Mouse (Mus musculus) heart, embryonic 15.5 days (tissue): ENCODE measurements around the gene Ttc21a. TPM values are rescaled to one million over a fixed set of nuclear protein-coding genes. Genes with fewer than 3 reads are reported as not detected.

ENCODE experiments used
- ATAC-seq: fragments of 200-750 bp; cut with Nextera tagmentation; replicated peaks from 2 replicates; pipeline ENCODE4 v1.8.0; 2017; ENCODE audit warnings: low read depth, moderate TSS enrichment; ENCODE audit not compliant: insufficient number of reproducible peaks, insufficient read depth, low FRiP score
- H3K27ac ChIP-seq: fragments of 300-500 bp; sonication (generic); 2 replicates; pipeline ENCODE4 v1.5.1; 2015; ENCODE audit warnings: mild to moderate bottlenecking, inconsistent platforms
- H3K27me3 ChIP-seq: fragments of 300-500 bp; sonication (generic); 2 replicates; pipeline ENCODE4 v1.6.1; 2015; ENCODE audit warnings: inconsistent platforms
- H3K36me3 ChIP-seq: fragments of 300-500 bp; sonication (generic); 2 replicates; pipeline ENCODE4 v1.6.1; 2015; ENCODE audit warnings: mild to moderate bottlenecking, inconsistent platforms
- H3K4me1 ChIP-seq: fragments of 300-500 bp; sonication (generic); replicated peaks from 2 replicates; pipeline ENCODE4 v1.6.1; 2015; ENCODE audit warnings: inconsistent platforms
- H3K4me2 ChIP-seq: fragments of 300-500 bp; sonication (generic); 2 replicates; pipeline ENCODE4 v1.6.1; 2015; ENCODE audit warnings: inconsistent platforms, mild to moderate bottlenecking, moderate library complexity
- H3K4me3 ChIP-seq: fragments of 300-500 bp; sonication (generic); 2 replicates; pipeline ENCODE4 v1.5.1; 2015; ENCODE audit warnings: mild to moderate bottlenecking, inconsistent platforms
- H3K9ac ChIP-seq: fragments of 300-500 bp; sonication (generic); 2 replicates; pipeline ENCODE4 v1.6.1; 2015; ENCODE audit warnings: mild to moderate bottlenecking, inconsistent platforms
- H3K9me3 ChIP-seq: fragments of 300-500 bp; sonication (generic); replicated peaks from 2 replicates; pipeline ENCODE4 v1.6.1; 2016; ENCODE audit warnings: inconsistent platforms
- WGBS: fragments of 180-500 bp; shearing (Covaris S2); methylation state at CpG from one replicate; pipeline ENCODE4 v1.1.7; 2015; ENCODE audit warnings: mixed read lengths; 5-methylcytosine and 5-hydroxymethylcytosine counted together
- polyA plus RNA-seq: library from polyadenylated mRNA; unstranded; fragments of >200 nt; fragmentation: Nextera tagmentation; extraction: Ambion mirVana; gene quantifications from 2 replicates; pipeline ENCODE4 v1.2.1, GENCODE M21; 2015

The Ttc21a gene
- polyA plus RNA-seq, 1 experiment from 2014 or later = 0.08 TPM

DNA sequence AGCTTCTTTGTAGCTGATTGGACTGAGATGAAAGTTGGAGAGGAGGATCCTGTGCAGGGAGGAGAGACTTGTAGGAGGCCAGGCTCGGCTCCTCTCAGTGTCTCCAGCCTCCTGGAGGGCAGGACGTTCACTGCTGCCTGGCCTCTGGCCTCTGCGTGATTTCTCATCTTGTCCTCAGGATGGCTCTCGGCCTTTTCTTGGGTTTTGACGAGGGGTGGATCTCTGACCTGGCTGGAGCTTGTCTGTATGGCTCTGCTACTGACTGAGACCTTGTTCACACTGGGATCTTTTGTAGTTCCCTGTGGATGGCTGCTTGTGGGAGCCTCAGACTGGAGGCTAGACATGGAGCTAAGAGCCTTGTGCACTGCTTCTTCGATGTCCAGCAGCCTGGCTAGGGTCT lies 77.4 kb downstream of the Ttc21a start:
- Histone ChIP-seq H3K4me3 (no peak overlapping the region), H3K9me3 (no peaks in the 10 kb centered on the region), H3K9ac (0 out of 2 replicates have a peak overlapping the region, but pooled peaks have one; percentile 13), H3K27me3 (no peaks in the 10 kb centered on the region), H3K4me1 (peaks cover 87% of the 10 kb centered on the region), H3K27ac (0 out of 2 replicates have a peak overlapping the region, but pooled peaks have one; percentile 5), H3K4me2 (no peak overlapping the region), H3K36me3 (peaks cover 65% of the 10 kb centered on the region)
- no peak for ATAC-seq
- WGBS = 58% methylated on average over 6 of the region's 6 CpGs

DNA sequence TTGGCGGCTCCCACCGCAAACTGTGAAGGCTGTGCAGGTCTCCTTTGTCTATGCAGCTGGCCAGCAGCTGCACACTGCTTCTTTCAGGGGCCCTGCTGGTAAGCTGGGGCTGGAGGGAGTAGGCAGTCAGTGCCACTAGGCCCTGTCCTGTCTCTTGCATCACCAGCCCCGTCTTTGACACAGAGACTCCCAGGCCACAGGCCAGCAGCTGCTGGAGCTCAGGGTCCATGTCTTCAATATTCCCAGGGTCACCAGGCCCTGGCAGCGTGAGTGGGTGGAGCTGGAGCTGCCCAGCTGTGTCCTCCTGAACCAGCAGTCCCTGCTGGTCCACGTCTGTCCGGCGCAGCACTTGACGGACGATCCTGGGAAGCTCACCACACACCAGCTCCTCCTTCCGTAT lies 79.5 kb downstream of the Ttc21a start:
- no peak overlapping the region for H3K27ac ChIP-seq

More for the DNA sequence above, 79.5 kb downstream of the Ttc21a start:
- Histone ChIP-seq H3K36me3 (peaks cover 65% of the 10 kb centered on the region), H3K4me2 (no peak overlapping the region), H3K4me3 (no peak overlapping the region), H3K9me3 (no peaks in the 10 kb centered on the region), H3K4me1 (peaks cover 83% of the 10 kb centered on the region), H3K9ac (no peak overlapping the region), H3K27me3 (no peaks in the 10 kb centered on the region)
- WGBS = 65% methylated on average over 10 of the region's 10 CpGs
- ATAC-seq = no peak

Other genes starting within 250 kb of the Ttc21a start
- 0.96 and 1.0 TPM in 2 replicates for gene Scn10a, start 218.3 kb upstream of the Ttc21a start, polyA plus RNA-seq
- 0.03 and 0.04 TPM in 2 replicates for gene Scn11a, start 112.2 kb upstream of the Ttc21a start, polyA plus RNA-seq
- gene Wdr48, start 42.7 kb upstream of the Ttc21a start, polyA plus RNA-seq = 31.5 and 35.0 TPM in 2 replicates
- 16.6 and 24.3 TPM in 2 replicates for gene Gorasp1, start within 50 bp of the Ttc21a start, polyA plus RNA-seq
- gene Csrnp1, start 47.1 kb downstream of the Ttc21a start, polyA plus RNA-seq = 6.9 and 8.2 TPM in 2 replicates
- 45.2 and 51.0 TPM in 2 replicates for gene Xirp1, start 86.0 kb downstream of the Ttc21a start, polyA plus RNA-seq
- 7.5 and 10.0 TPM in 2 replicates for gene Cx3cr1, start 132.3 kb downstream of the Ttc21a start, polyA plus RNA-seq
- gene Ccr8, start 154.5 kb downstream of the Ttc21a start, polyA plus RNA-seq = 0.62 and 1.6 TPM in 2 replicates
- 18.8 and 22.0 TPM in 2 replicates for gene Slc25a38, start 172.8 kb downstream of the Ttc21a start, polyA plus RNA-seq
- 679 and 834 TPM in 2 replicates for gene Rpsa, start 190.1 kb downstream of the Ttc21a start, polyA plus RNA-seq
- 0.05 TPM in 1 of 2 replicates, not detected in the other for gene Mobp, start 212.1 kb downstream of the Ttc21a start, polyA plus RNA-seq